Mouse (Mus musculus): Measurements from ENCODE around the gene Tcl1b5.

GRCm38 (mm10) chr12:105207071-105207470 lies 30.9 kb downstream of the Tcl1b5 start:
- TF ChIP-seq CTCF (IDR thresholded peaks at IDR 0.05; ENCODE audit: borderline replicate concordance, extremely low read depth, insufficient read depth, insufficient read length), result no peak
- TF ChIP-seq POLR2A (IDR thresholded peaks at IDR 0.05; ENCODE audit: borderline replicate concordance, extremely low read depth, insufficient read depth, insufficient read length, poor library complexity, severe bottlenecking), result no peak

All from brain, embryonic 14.5 days (tissue).